Mouse (Mus musculus): ENCODE data around the gene Triap1.

DNA sequence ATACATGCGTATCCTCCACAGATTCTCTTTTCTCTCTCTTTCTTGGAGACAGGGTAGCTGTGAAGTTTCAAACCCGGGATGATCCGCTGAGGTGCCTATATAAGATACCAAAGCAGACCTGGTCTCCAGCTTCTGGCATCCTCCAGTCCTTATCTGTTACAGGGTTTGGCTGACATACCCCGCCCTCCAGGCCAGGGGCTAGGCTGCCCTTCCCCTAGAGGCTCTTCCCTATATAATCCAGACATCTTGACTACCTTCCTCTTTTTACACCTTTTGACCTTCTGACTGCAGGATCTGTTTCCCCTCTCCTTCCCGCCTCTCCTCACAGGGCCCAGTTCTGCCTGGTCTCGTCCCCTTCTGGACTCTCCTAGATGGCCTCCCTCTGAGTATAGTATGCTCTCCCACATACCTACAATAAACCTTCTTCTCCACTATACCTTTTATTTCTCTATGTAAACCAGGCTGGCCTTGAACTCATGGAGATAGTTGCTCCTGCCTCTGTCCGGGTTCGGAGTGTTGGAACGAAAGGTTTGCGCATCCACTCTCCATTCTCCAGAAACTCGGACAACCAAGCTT is 14.7 kb upstream of the Triap1 start:
- no peak for TF ChIP-seq CTCF (IDR thresholded peaks at IDR 0.05; ENCODE audit: borderline replicate concordance, insufficient read depth, low read depth, low read length)
- TF ChIP-seq POLR2A (IDR thresholded peaks at IDR 0.05; ENCODE audit: borderline replicate concordance, insufficient read depth, low read length): no peak
